Mouse (Mus musculus) layer of hippocampus, adult 9-10 months (tissue): ENCODE measurements around the gene Mmd2.

ENCODE experiments used
- DNase-seq: peaks from one replicate; pipeline ENCODE4 v3.0.0; 2022; ENCODE audit warnings: low spot score

Gene Mmd2

DNA sequence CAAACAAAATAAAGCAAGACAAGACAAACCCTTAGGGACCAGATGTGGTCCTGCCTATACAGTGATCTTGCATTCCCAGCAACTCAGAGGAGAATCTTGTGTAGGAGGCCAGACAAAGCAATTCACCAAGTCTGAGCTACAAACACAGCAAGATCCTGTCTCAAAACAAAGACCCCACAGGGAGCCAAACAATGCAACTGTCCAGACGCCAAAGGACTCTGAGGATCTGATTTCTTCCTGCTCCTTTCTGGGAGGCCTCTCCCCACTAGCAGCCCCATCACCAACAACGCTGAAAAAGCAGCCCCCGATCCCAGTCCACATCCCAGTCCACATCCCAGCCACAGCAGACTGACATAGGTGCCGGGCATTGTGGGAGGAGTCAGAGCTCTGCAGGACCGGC is 62.3 kb downstream of the Mmd2 start:
- no peak for DNase-seq

DNA sequence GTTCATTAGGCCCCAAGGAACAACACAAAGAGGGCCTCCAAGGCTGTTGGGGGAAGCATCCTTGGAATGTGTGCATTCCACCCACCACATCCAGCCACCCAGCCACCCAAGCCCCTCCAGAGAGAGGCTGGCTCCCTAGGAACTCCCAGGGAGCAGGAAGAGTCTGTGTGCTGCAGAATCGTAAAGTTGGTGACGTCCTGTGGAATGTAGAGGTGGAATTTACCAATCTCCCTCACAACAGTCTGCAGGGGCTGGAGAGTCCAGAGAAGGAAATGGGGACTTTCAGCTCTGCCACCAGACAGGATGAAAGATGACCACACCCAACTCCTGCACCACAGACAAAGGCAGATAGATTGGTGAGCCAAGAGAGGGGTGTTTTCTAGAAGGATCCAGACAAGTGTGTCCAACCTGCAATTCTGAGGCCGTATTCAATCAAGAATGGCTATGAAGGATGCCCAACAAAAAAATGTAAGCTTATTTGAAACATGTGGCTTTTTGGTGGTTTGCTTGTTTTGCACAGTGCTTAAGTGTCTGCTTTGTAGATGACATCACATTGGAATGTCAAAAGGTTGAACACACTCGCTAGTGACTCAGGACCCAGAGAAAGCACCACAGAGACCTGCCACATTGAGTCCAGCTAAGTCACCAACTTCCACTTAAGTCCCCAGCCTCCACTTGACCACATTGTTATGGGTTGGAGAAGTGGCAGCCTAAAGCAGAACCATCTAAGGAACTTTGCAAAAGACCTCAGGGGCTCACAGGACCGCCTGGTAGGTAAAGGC is 63.4 kb downstream of the Mmd2 start:
- DNase-seq = no peak

- no peak for DNase-seq
Observed at GRCm38 (mm10) chr5:142537286-142537685, 71.3 kb downstream of the Mmd2 start.

GRCm38 (mm10) chr5:142535388-142535787 is 73.2 kb downstream of the Mmd2 start:
- no peak for DNase-seq

DNA sequence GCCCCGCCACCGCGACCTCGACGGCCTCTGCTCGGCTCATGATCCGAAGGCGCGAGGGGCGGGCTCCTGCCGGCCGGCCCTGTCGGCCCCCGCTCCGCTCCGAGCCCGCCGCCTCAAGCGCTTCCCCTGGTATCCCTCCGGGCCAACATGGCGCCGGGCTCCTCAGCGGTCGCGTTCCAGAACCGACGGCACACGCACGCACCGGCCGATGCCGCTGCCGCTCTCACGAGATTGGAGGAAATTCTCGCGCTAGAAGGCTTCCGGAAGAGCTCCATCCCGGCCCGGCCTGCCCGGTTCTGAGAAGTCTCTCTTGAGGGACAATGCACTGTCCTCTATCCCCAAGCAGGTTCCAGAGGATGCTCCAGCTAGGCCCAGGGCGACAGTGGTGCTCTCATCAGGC is 78.7 kb downstream of the Mmd2 start, which contains the start of gene Papolb:
Papolb (minus strand) TSS at position 162 of the 400 bp plus-strand sequence.
- DNase-seq = no peak

DNA sequence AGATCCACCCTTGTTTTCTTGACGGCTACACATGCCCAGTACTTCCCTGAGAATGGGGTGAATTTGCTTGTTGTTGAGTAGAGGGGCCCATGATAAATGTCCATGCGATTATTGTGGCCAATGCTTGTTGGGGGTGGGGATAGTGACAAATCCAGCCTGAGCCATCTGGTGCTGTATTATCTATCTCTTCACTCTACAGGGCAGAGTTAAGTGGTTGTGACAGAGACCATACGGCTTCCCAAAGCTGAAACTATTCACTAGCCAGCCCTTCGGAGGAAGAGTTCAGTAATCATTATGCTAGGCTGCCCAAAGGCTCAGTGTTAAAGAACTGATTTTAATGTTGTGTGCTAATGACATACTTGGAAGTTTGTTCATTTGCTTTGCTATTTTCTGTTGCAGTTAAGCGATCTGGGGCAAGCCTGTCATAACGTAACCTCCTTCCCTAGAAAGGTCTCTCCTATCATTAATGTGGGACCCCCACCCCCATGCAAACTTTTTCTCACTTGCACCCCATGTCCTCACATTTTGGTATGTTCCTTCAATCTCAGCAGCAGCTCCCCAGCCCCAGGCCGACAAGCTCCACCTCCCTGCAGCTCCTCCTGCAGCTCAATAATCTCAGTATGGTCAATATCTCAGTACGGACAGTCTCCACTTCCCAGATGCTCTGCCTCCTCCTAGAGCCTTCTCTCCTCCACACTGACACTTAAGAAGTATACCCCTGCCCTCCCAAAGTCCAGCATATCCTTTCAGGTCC is 83.7 kb downstream of the Mmd2 start:
- DNase-seq = no peak

GRCm38 (mm10) chr5:142521195-142521866 is 87.3 kb downstream of the Mmd2 start:
- DNase-seq = no peak

DNA sequence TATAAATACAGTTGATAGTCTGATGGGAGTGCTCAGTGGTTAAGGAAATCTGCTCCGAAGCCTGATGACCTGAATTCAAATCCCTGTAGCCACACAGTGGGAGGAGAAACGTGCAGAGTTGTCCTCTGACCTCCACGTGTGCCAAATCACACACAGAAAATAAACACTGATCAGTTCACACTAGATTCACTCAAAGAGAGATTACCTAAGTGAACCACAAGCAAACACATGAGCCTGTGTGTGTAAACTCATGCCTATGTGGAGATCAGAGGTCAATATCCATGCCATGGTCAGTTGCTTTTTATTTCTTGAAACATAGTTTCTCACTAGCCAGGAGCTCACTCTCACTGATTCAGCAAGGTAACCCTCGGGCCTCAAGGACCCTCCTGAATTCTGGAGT is 88.2 kb downstream of the Mmd2 start:
- DNase-seq = no peak

DNA sequence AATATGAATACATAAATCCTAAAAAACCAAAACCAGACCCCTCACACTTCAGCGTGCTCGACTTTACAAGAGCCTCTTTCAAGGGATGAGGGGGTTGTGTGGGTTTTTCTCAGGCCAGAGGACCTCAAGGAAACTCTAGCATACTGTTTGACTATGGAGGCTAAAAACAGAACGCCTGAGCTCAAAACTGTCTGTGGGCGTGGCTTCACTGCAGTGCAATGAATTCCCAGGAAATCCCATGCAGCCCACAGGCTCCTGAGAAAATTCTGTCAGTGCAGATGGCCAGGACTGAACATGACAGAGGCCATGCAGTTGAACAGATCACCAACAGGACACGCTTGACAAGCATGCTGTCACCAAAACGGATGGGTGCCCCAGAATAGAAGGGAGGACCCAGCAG is 89.6 kb downstream of the Mmd2 start:
- DNase-seq = no peak
